Mouse (Mus musculus): ENCODE measurements around the gene Syn3.

DNA sequence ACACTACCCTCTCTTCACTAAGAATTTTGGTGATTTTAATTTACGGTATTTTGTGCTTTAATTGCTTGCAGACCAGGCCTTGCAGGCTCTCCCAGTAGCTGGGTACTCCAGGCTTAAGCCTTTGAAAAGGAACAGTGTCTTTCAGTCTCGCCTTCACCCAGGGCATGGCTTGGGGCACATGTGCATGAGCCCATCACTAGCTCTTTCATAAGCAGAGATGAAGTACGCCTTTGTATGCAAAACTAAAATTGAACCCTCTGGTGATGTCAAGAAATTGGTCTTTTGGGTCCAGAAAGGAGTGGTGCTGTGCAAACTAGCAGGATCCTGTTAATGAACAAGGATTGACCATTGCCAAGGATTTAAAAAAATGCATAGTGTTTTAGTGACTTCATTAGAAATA is 466.2 kb downstream of the Syn3 start:
- TF ChIP-seq CTCF (IDR thresholded peaks at IDR 0.05; ENCODE audit: extremely low read depth, insufficient read depth, insufficient read length, insufficient replicate concordance) (no peak), POLR2A (IDR thresholded peaks at IDR 0.05; ENCODE audit: low read depth, low read length) (no peak)
